Mouse (Mus musculus): ENCODE measurements around the gene Tomm6. TPM values are rescaled to one million over a fixed set of nuclear protein-coding genes. Genes with fewer than 3 reads are reported as not detected.
"Not testable (repeated sequence)": the region's sequence is repeated elsewhere in the genome, so short reads cannot be mapped to it uniquely, and the experiment has no call there.

Tomm6 gene
- polyA plus RNA-seq, 2 experiments from 2014 or later: 297 to 309 TPM

GRCm38 (mm10) chr17:47694503-47695336 is 6.5 kb upstream of the Tomm6 start, which contains the start of gene Prickle4:
Prickle4 (minus strand) TSS chr17:47694736.
- ATAC-seq: peak; percentile 95

GRCm38 (mm10) chr17:47694442-47694502 is 6.1 kb upstream of the Tomm6 start, which contains the start of gene Gm21981:
Gm21981 (minus strand) TSS chr17:47694455.
- no peak for ATAC-seq

GRCm38 (mm10) chr17:47693671-47694441 is 5.7 kb upstream of the Tomm6 start:
- no peak for ATAC-seq

- no peak for ATAC-seq
These were observed 3.5 kb upstream of the Tomm6 start for GRCm38 (mm10) chr17:47691650-47692049.

- ATAC-seq: no peak
These were observed 1.7 kb upstream of the Tomm6 start for GRCm38 (mm10) chr17:47689894-47690293.

GRCm38 (mm10) chr17:47688608-47689575 is 706 bp upstream of the Tomm6 start, which contains the start of gene Frs3:
Frs3 (plus strand) TSS chr17:47689030.
- peak; percentile 24 for ATAC-seq

GRCm38 (mm10) chr17:47687409-47688343 is 510 bp downstream of the Tomm6 start:
- peak; percentile 92 for ATAC-seq

GRCm38 (mm10) chr17:47682836-47683235 is 5.3 kb downstream of the Tomm6 start:
- no peak for ATAC-seq

GRCm38 (mm10) chr17:47678702-47679101 is 9.5 kb downstream of the Tomm6 start:
- ATAC-seq: no peak

- ATAC-seq: no peak
These were observed 9.9 kb downstream of the Tomm6 start for GRCm38 (mm10) chr17:47678238-47678637.

GRCm38 (mm10) chr17:47676581-47676980 is 11.6 kb downstream of the Tomm6 start:
- no peak for ATAC-seq

- no peak for ATAC-seq
These were observed 15.7 kb downstream of the Tomm6 start for GRCm38 (mm10) chr17:47672311-47673111.

- ATAC-seq: no peak
These were observed 16.2 kb downstream of the Tomm6 start for GRCm38 (mm10) chr17:47671988-47672310.

- no peak for ATAC-seq
These were observed 19.0 kb downstream of the Tomm6 start for GRCm38 (mm10) chr17:47669166-47669565.

- ATAC-seq: no peak
These were observed 23.7 kb downstream of the Tomm6 start for GRCm38 (mm10) chr17:47664474-47664873.

- ATAC-seq: no peak
These were observed 25.0 kb downstream of the Tomm6 start for GRCm38 (mm10) chr17:47663009-47663713.

- ATAC-seq: no peak
These were observed 29.4 kb downstream of the Tomm6 start for GRCm38 (mm10) chr17:47658741-47659243.

GRCm38 (mm10) chr17:47657901-47658300 is 30.3 kb downstream of the Tomm6 start:
- no peak for ATAC-seq

GRCm38 (mm10) chr17:47655697-47656096 is 32.5 kb downstream of the Tomm6 start:
- no peak for ATAC-seq

- not testable (repeated sequence) for ATAC-seq
These were observed 33.8 kb downstream of the Tomm6 start for GRCm38 (mm10) chr17:47654346-47654745.

Measured in activated CD4-positive, CD25-positive, alpha-beta regulatory T cell, adult 4 months (primary cell).